Mouse (Mus musculus) liver, adult 2 months (tissue): ENCODE data around the gene Lamtor3. TPM values are rescaled to one million over a fixed set of nuclear protein-coding genes. Genes with fewer than 3 reads are reported as not detected.

Source experiments
- DNase-seq: peaks from one replicate; pipeline ENCODE4 v3.0.0-alpha.2; 2011; ENCODE audit warnings: low read depth, low spot score; ENCODE audit errors: extremely low read depth
- H3K27ac ChIP-seq: fragments of 200-500 bp; replicated peaks from 2 replicates; pipeline ENCODE4 v1.5.1; 2012; ENCODE audit warnings: low read depth, mild to moderate bottlenecking, control low read depth, inconsistent platforms, low read length; ENCODE audit not compliant: insufficient read depth
- H3K27me3 ChIP-seq: fragments of 200-500 bp; 2 replicates; pipeline ENCODE4 v1.6.1; 2012; ENCODE audit warnings: mild to moderate bottlenecking, moderate library complexity, low read length, inconsistent platforms; ENCODE audit not compliant: control insufficient read depth, insufficient read depth
- H3K36me3 ChIP-seq: fragments of 200-500 bp; 2 replicates; pipeline ENCODE4 v1.6.1; 2012; ENCODE audit warnings: low read length, inconsistent platforms; ENCODE audit not compliant: control insufficient read depth, insufficient read depth
- H3K4me1 ChIP-seq: fragments of 200-500 bp; 2 replicates; pipeline ENCODE4 v1.6.1; 2011; ENCODE audit warnings: low read length; ENCODE audit not compliant: control insufficient read depth, insufficient read depth
- H3K4me3 ChIP-seq: fragments of 200-500 bp; 2 replicates; pipeline ENCODE4 v1.5.1; 2011; ENCODE audit warnings: low read depth, mild to moderate bottlenecking, control low read depth, low read length, moderate library complexity; ENCODE audit not compliant: insufficient read depth
- H3K79me2 ChIP-seq: fragments of 200-500 bp; 2 replicates; pipeline ENCODE4 v1.6.1; 2012; ENCODE audit warnings: inconsistent platforms, mild to moderate bottlenecking, low read length, moderate library complexity; ENCODE audit not compliant: control insufficient read depth, insufficient read depth
- H3K9ac ChIP-seq: fragments of 200-500 bp; 2 replicates; pipeline ENCODE4 v1.6.1; 2012; ENCODE audit warnings: low read depth, mild to moderate bottlenecking, control low read depth, inconsistent platforms, low read length
- CTCF ChIP-seq: fragments of 200-500 bp; IDR thresholded peaks from 2 replicates; pipeline ENCODE4 v1.5.1; 2011; ENCODE audit warnings: low read depth, low read length, control low read depth
- POLR2A ChIP-seq: fragments of 200-500 bp; IDR thresholded peaks from 2 replicates; pipeline ENCODE4 v1.6.1; 2011; ENCODE audit warnings: low read length, control low read depth; ENCODE audit not compliant: insufficient read depth; ENCODE audit errors: extremely low read depth
- WGBS: fragments of 180-500 bp; shearing (Covaris S2); methylation state at CpG from one replicate; pipeline ENCODE4 v1.1.7; 2018; 5-methylcytosine and 5-hydroxymethylcytosine counted together
- polyA plus RNA-seq: library from polyadenylated mRNA; depleted of rRNA; stranded (reverse); fragments of >200 nt; gene quantifications from 2 replicates; pipeline ENCODE4 v1.2.3, GENCODE M21; 2012; rRNA removed
- total RNA-seq: library from RNA; depleted of rRNA; stranded (reverse); fragments of >200 nt; gene quantifications from 2 replicates; pipeline ENCODE4 v1.2.3, GENCODE M21; 2014; rRNA removed

Lamtor3 gene
- total RNA-seq (24.5 and 26.8 TPM in 2 replicates), polyA plus RNA-seq (10.8 and 11.1 TPM in 2 replicates)

GRCm38 (mm10) chr3:137918172-137918931 is at the start of gene Lamtor3:
Gene Lamtor3 (plus strand): TSS chr3:137918506.
- H3K9ac ChIP-seq, result peak within 1 kb of the TSS; percentile 99
- TF ChIP-seq CTCF, result no peak
- TF ChIP-seq POLR2A, result 0 out of 2 replicates have a peak, but pooled peaks have one; percentile 28
- peaks cover 9% of the 10 kb centered on the region for H3K36me3 ChIP-seq
- WGBS, result under 1% methylated on average over 47 of the region's 47 CpGs
- peak within 1 kb of the TSS; percentile 94 for H3K27ac ChIP-seq
- H3K27me3 ChIP-seq, result no peaks in the 10 kb centered on the region
- DNase-seq, result peak; percentile 75
- peaks cover 6% of the 10 kb centered on the region; the same call in 1 of the 2 replicates for H3K4me1 ChIP-seq
- H3K79me2 ChIP-seq, result peaks cover 8% of the 10 kb centered on the region; the same call in 1 of the 2 replicates
- H3K4me3 ChIP-seq, result peak within 1 kb of the TSS; percentile 100

GRCm38 (mm10) chr3:137869395-137869794 is 48.9 kb upstream of the Lamtor3 start:
- Histone ChIP-seq H3K4me1 (peaks cover 2% of the 10 kb centered on the region), H3K79me2 (peaks cover 3% of the 10 kb centered on the region; the same call in 1 of the 2 replicates), H3K9ac (no peak overlapping the region), H3K36me3 (0 out of 2 replicates have a peak, but pooled peaks cover 3% of the 10 kb centered on the region), H3K27me3 (no peaks in the 10 kb centered on the region), H3K27ac (no peak overlapping the region), H3K4me3 (no peak overlapping the region)
- TF ChIP-seq POLR2A (no peak), CTCF (no peak)
- peak; percentile 39 for DNase-seq
- 94% methylated on average over 9 of the region's 9 CpGs for WGBS

GRCm38 (mm10) chr3:137879313-137879712 is 39.0 kb upstream of the Lamtor3 start:
- TF ChIP-seq CTCF, result no peak
- no peak for TF ChIP-seq POLR2A
- H3K36me3 ChIP-seq, result peaks cover 2% of the 10 kb centered on the region; the same call in 1 of the 2 replicates
- peaks cover 5% of the 10 kb centered on the region; the same call in 1 of the 2 replicates for H3K79me2 ChIP-seq
- no peak overlapping the region for H3K4me3 ChIP-seq
- no peaks in the 10 kb centered on the region for H3K27me3 ChIP-seq
- H3K4me1 ChIP-seq, result peaks cover 7% of the 10 kb centered on the region
- 31% methylated on average over 3 of the region's 3 CpGs for WGBS
- H3K27ac ChIP-seq, result no peak overlapping the region
- H3K9ac ChIP-seq, result no peak overlapping the region
- DNase-seq, result peak; percentile 33

GRCm38 (mm10) chr3:137880109-137880748 is 38.1 kb upstream of the Lamtor3 start:
- TF ChIP-seq POLR2A, result no peak
- no peak for TF ChIP-seq CTCF

GRCm38 (mm10) chr3:137881093-137881492 is 37.2 kb upstream of the Lamtor3 start:
- Histone ChIP-seq H3K79me2 (peaks cover 3% of the 10 kb centered on the region; the same call in 1 of the 2 replicates), H3K9ac (no peak overlapping the region), H3K27ac (no peak overlapping the region), H3K4me1 (peaks cover 7% of the 10 kb centered on the region), H3K36me3 (peaks cover under 1% of the 10 kb centered on the region; the same call in 1 of the 2 replicates), H3K4me3 (no peak overlapping the region), H3K27me3 (no peaks in the 10 kb centered on the region)
- 92% methylated on average over 5 of the region's 5 CpGs for WGBS
- no peak for DNase-seq
- TF ChIP-seq CTCF, result no peak
- no peak for TF ChIP-seq POLR2A

More at GRCm38 (mm10) chr3:137880109-137880748, 38.1 kb upstream of the Lamtor3 start:
- WGBS, result 59% methylated on average over 4 of the region's 4 CpGs
- H3K27ac ChIP-seq, result no peak overlapping the region
- H3K9ac ChIP-seq, result no peak overlapping the region
- peaks cover 7% of the 10 kb centered on the region for H3K4me1 ChIP-seq
- no peak for DNase-seq
- H3K27me3 ChIP-seq, result no peaks in the 10 kb centered on the region
- H3K79me2 ChIP-seq, result peaks cover 5% of the 10 kb centered on the region; the same call in 1 of the 2 replicates
- peaks cover 2% of the 10 kb centered on the region; the same call in 1 of the 2 replicates for H3K36me3 ChIP-seq
- no peak overlapping the region for H3K4me3 ChIP-seq
